Mouse (Mus musculus) liver, embryonic 13.5 days (tissue): ENCODE measurements around the gene Tas2r144. TPM values are rescaled to one million over a fixed set of nuclear protein-coding genes. Genes with fewer than 3 reads are reported as not detected.

Experiments
- polyA plus RNA-seq: library from polyadenylated mRNA; unstranded; fragments of >200 nt; fragmentation: Nextera tagmentation; extraction: Ambion mirVana; gene quantifications from 2 replicates; pipeline ENCODE4 v1.2.1, GENCODE M21; 2015

Gene Tas2r144
- polyA plus RNA-seq, 1 experiment from 2014 or later = not detected

Other genes with a start within 250 kb of the Tas2r144 start
- gene Sval3, start 247.2 kb upstream of the Tas2r144 start, polyA plus RNA-seq = not detected in 2 replicates
- gene Sva, start 176.9 kb upstream of the Tas2r144 start, polyA plus RNA-seq = not detected in 2 replicates
- gene Tas2r139, start 74.4 kb upstream of the Tas2r144 start, polyA plus RNA-seq = not detected in 2 replicates
- 6.9 and 8.1 TPM in 2 replicates for gene Gstk1, start 30.6 kb downstream of the Tas2r144 start, polyA plus RNA-seq
- gene Tmem139, start 46.6 kb downstream of the Tas2r144 start, polyA plus RNA-seq = 0.12 TPM in 1 of 2 replicates, not detected in the other
- 26.0 and 29.8 TPM in 2 replicates for gene Casp2, start 49.7 kb downstream of the Tas2r144 start, polyA plus RNA-seq
- gene Clcn1, start 71.4 kb downstream of the Tas2r144 start, polyA plus RNA-seq = 0.08 TPM in 1 of 2 replicates, not detected in the other
- 0.05 TPM in 2 replicates for gene Fam131b, start 109.3 kb downstream of the Tas2r144 start, polyA plus RNA-seq
- gene Zyx, start 134.3 kb downstream of the Tas2r144 start, polyA plus RNA-seq = 36.5 and 39.7 TPM in 2 replicates
- gene Epha1, start 157.9 kb downstream of the Tas2r144 start, polyA plus RNA-seq = 2.7 and 2.9 TPM in 2 replicates
- gene Tas2r143, start 184.9 kb downstream of the Tas2r144 start, polyA plus RNA-seq = not detected in 2 replicates
- not detected in 2 replicates for gene Tas2r135, start 190.1 kb downstream of the Tas2r144 start, polyA plus RNA-seq
- not detected in 2 replicates for gene Tas2r126, start 219.2 kb downstream of the Tas2r144 start, polyA plus RNA-seq
- not detected in 2 replicates for gene Olfr458, start 249.9 kb downstream of the Tas2r144 start, polyA plus RNA-seq